Mouse (Mus musculus): Measurements from ENCODE around the gene Dtnb.

DNA sequence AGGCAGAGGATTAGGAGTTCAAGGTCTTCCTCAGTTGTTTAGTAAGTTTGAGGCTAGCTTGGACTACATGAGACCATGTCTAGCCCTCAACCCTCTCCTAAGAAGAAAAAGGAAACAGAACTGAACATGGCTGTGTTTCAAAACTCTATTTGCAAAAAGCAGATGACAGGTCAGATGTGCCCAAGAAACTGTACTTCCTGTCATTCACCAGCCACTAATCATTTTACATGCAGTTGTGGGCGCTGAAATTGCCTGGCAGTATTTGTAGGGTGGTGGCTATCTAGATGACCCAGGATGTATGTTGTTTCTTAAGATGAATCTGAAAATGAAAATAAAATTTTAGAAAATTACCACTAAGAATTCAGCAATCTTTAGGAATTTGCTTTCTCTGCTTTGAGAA, 14.8 kb downstream of the Dtnb start:
- no peak for TF ChIP-seq CTCF (IDR thresholded peaks at IDR 0.05)
- TF ChIP-seq EP300 (IDR thresholded peaks at IDR 0.05), result no peak

Measured in lung, postnatal 0 days (tissue).